Mouse (Mus musculus): ENCODE data around the gene Best1. TPM values are rescaled to one million over a fixed set of nuclear protein-coding genes. Genes with fewer than 3 reads are reported as not detected.
A peak's percentile ranks its signal among the peaks of the same experiment; 100 is the strongest.

Best1 gene
- polyA plus RNA-seq, 1 experiment from 2014 or later: 0.10 TPM

DNA sequence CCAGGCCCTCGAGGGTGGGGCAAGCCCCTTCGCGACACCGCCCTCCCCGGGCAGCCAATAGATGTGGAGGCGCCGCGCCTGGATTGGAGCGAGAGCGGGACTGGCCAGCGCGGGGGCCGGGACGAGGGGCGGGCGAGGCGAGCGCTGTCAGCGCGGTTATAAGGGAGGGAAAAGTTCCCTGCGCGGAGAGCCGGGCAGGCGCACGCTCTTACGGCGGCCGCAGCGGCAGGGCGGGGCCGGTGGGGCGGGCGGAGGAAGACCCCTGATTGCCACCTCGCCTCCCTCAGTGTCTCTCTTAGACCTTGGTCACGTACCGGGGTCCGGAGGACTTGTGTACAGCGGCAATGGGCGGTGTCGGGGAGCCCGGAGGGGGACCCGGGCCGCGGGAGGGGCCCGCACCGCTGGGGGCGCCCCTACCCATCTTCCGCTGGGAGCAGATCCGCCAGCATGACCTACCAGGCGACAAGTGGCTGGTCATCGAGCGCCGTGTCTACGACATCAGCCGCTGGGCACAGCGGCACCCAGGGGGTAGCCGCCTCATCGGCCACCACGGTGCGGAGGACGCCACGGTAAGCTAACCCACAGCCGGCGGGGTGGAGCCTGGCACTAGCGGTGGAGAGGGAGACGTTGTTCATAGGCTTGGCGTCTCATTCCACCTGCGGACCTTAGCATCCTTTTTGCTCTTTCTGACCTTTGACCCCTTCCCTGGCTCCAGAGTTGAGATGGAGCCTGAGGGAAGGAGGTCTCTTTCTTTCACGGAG is 40.1 kb upstream of the Best1 start, which contains the start of gene Fads3:
Gene Fads3 (plus strand): TSS at position 182 of the 761 bp plus-strand sequence.
- H3K9me3 ChIP-seq (replicated peaks; ENCODE audit: control insufficient read depth, low read length): no peaks in the 10 kb centered on the region
- H3K27ac ChIP-seq (ENCODE audit: low read depth, low read length): peak within 1 kb of the TSS; percentile 78
- peak within 1 kb of the TSS; percentile 76 for H3K4me3 ChIP-seq (ENCODE audit: low read depth, low read length)
- H3K27me3 ChIP-seq (ENCODE audit: control insufficient read depth, insufficient read depth, low read length): no peaks in the 10 kb centered on the region
- peak within 1 kb of the TSS; percentile 95 for H3K4me2 ChIP-seq
- peak within 1 kb of the TSS; percentile 79 for H3K9ac ChIP-seq (ENCODE audit: low read depth, low read length)
- under 1% methylated on average over 58 of the region's 69 CpGs for WGBS (ENCODE audit: insufficient replicate concordance)
- H3K36me3 ChIP-seq (ENCODE audit: control insufficient read depth, insufficient read depth, low read length): no peaks in the 10 kb centered on the region
- peak; percentile 91 for ATAC-seq (replicated peaks; ENCODE audit: insufficient number of reproducible peaks, low FRiP score, low TSS enrichment)
- peaks cover 43% of the 10 kb centered on the region for H3K4me1 ChIP-seq (ENCODE audit: control insufficient read depth, insufficient read depth, low read length)

- H3K9ac ChIP-seq (ENCODE audit: low read depth, low read length): peak overlapping the region; percentile 79; the same call in 1 of the 2 replicates
- no peak for ATAC-seq (replicated peaks; ENCODE audit: insufficient number of reproducible peaks, low FRiP score, low TSS enrichment)
- no peaks in the 10 kb centered on the region for H3K27me3 ChIP-seq (ENCODE audit: control insufficient read depth, insufficient read depth, low read length)
- peak overlapping the region; percentile 95 for H3K4me2 ChIP-seq
- H3K27ac ChIP-seq (ENCODE audit: low read depth, low read length): peak overlapping the region; percentile 78; the same call in 1 of the 2 replicates
- no peaks in the 10 kb centered on the region for H3K36me3 ChIP-seq (ENCODE audit: control insufficient read depth, insufficient read depth, low read length)
- H3K4me3 ChIP-seq (ENCODE audit: low read depth, low read length): peak overlapping the region; percentile 76
- peaks cover 36% of the 10 kb centered on the region for H3K4me1 ChIP-seq (ENCODE audit: control insufficient read depth, insufficient read depth, low read length)
- 6% methylated on average over 20 of the region's 20 CpGs for WGBS (ENCODE audit: insufficient replicate concordance)
- no peaks in the 10 kb centered on the region for H3K9me3 ChIP-seq (replicated peaks; ENCODE audit: control insufficient read depth, low read length)
Observed at GRCm38 (mm10) chr19:10040866-10041387, 39.5 kb upstream of the Best1 start.

DNA sequence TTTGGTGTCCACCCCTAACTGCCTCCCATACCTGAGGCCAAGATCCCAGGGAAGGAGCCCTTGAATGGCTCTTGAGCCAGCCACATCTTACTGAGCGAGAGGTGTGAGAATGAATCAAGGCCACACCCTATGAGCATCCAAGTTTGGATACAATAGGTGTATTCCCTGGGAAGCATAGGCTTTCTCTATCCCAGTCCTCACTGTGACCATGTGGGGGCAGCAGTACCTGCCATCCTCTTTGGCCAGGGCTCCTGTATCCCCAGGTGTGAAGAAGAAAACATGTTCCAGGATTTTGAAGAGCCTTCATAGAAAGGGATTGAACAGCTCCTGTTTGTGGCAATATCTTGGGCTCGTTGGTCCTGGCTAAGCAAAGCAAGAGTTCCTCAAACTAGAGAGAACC is 38.2 kb upstream of the Best1 start:
- peaks cover 35% of the 10 kb centered on the region for H3K4me1 ChIP-seq (ENCODE audit: control insufficient read depth, insufficient read depth, low read length)
- 73% methylated on average over 2 of the region's 2 CpGs for WGBS (ENCODE audit: insufficient replicate concordance)

DNA sequence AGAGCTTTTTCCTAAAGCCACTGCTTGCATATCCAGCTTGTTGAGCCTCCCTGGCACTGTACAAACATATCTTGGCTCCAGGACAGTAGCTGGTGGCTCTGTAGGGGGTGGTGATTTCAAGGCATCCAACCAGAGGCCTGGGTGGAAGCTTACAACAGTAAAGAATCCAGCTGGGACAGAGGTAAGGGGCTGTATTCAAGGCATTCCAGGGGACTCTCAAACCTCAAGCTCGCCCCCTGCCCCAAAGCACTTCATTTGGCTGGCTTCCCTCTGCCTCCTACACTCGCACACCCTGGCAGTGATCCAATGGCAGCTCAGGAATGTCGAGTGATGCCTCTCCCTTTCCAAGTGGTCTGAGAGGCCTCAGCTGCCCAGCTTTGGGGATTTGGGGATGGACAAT is 37.5 kb upstream of the Best1 start:
- Histone ChIP-seq H3K9ac (ENCODE audit: low read depth, low read length) (0 out of 2 replicates have a peak overlapping the region, but pooled peaks have one; percentile 40), H3K27me3 (ENCODE audit: control insufficient read depth, insufficient read depth, low read length) (no peaks in the 10 kb centered on the region), H3K36me3 (ENCODE audit: control insufficient read depth, insufficient read depth, low read length) (peaks cover 3% of the 10 kb centered on the region; the same call in 1 of the 2 replicates), H3K9me3 (replicated peaks; ENCODE audit: control insufficient read depth, low read length) (no peaks in the 10 kb centered on the region), H3K4me2 (peak overlapping the region; percentile 23), H3K27ac (ENCODE audit: low read depth, low read length) (peak overlapping the region; percentile 84), H3K4me1 (ENCODE audit: control insufficient read depth, insufficient read depth, low read length) (peaks cover 35% of the 10 kb centered on the region), H3K4me3 (ENCODE audit: low read depth, low read length) (no peak overlapping the region)
- WGBS (ENCODE audit: insufficient replicate concordance): 16% methylated on average over 3 of the region's 3 CpGs
- ATAC-seq (replicated peaks; ENCODE audit: insufficient number of reproducible peaks, low FRiP score, low TSS enrichment): no peak

More for the DNA sequence above, 38.2 kb upstream of the Best1 start:
- Histone ChIP-seq H3K27me3 (ENCODE audit: control insufficient read depth, insufficient read depth, low read length) (no peaks in the 10 kb centered on the region), H3K4me3 (ENCODE audit: low read depth, low read length) (no peak overlapping the region), H3K27ac (ENCODE audit: low read depth, low read length) (peak overlapping the region; percentile 84), H3K9ac (ENCODE audit: low read depth, low read length) (no peak overlapping the region), H3K36me3 (ENCODE audit: control insufficient read depth, insufficient read depth, low read length) (no peaks in the 10 kb centered on the region), H3K9me3 (replicated peaks; ENCODE audit: control insufficient read depth, low read length) (no peaks in the 10 kb centered on the region), H3K4me2 (no peak overlapping the region)
- ATAC-seq (replicated peaks; ENCODE audit: insufficient number of reproducible peaks, low FRiP score, low TSS enrichment): no peak

DNA sequence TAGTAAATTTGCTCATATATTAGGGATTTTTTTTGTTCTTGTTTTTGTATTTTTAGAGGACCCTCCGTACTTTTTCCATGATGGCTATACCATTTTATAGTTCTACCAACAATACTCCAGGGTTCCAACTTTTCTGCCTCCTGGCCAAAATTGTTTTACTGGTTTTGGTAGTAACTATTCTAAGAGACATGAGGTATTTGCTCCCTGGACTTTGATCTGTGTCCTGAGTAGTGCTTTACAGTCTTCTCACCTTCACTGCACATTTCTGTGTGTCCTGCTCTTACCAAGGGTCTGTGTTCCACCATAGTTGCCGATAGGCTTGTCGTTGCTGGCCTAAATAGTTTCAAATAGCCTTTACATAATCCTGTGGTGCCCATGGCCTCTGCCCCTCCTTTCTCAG is 36.9 kb upstream of the Best1 start:
- no peak for ATAC-seq (replicated peaks; ENCODE audit: insufficient number of reproducible peaks, low FRiP score, low TSS enrichment)
- peak overlapping the region; percentile 23 for H3K4me2 ChIP-seq
- H3K4me3 ChIP-seq (ENCODE audit: low read depth, low read length): no peak overlapping the region
- peaks cover 3% of the 10 kb centered on the region; the same call in 1 of the 2 replicates for H3K36me3 ChIP-seq (ENCODE audit: control insufficient read depth, insufficient read depth, low read length)
- H3K9me3 ChIP-seq (replicated peaks; ENCODE audit: control insufficient read depth, low read length): no peaks in the 10 kb centered on the region
- peak overlapping the region; percentile 84 for H3K27ac ChIP-seq (ENCODE audit: low read depth, low read length)
- no peaks in the 10 kb centered on the region for H3K27me3 ChIP-seq (ENCODE audit: control insufficient read depth, insufficient read depth, low read length)
- peaks cover 32% of the 10 kb centered on the region for H3K4me1 ChIP-seq (ENCODE audit: control insufficient read depth, insufficient read depth, low read length)
- no peak overlapping the region for H3K9ac ChIP-seq (ENCODE audit: low read depth, low read length)
- 72% methylated on average over 3 of the region's 3 CpGs for WGBS (ENCODE audit: insufficient replicate concordance)

- H3K36me3 ChIP-seq (ENCODE audit: control insufficient read depth, insufficient read depth, low read length): peaks cover 3% of the 10 kb centered on the region; the same call in 1 of the 2 replicates
- peaks cover 24% of the 10 kb centered on the region for H3K4me1 ChIP-seq (ENCODE audit: control insufficient read depth, insufficient read depth, low read length)
- H3K27me3 ChIP-seq (ENCODE audit: control insufficient read depth, insufficient read depth, low read length): no peaks in the 10 kb centered on the region
- H3K27ac ChIP-seq (ENCODE audit: low read depth, low read length): no peak overlapping the region
- H3K9me3 ChIP-seq (replicated peaks; ENCODE audit: control insufficient read depth, low read length): no peaks in the 10 kb centered on the region
- no peak overlapping the region for H3K4me3 ChIP-seq (ENCODE audit: low read depth, low read length)
- no peak for ATAC-seq (replicated peaks; ENCODE audit: insufficient number of reproducible peaks, low FRiP score, low TSS enrichment)
- WGBS (ENCODE audit: insufficient replicate concordance): 76% methylated on average over 2 of the region's 2 CpGs
- no peak overlapping the region for H3K9ac ChIP-seq (ENCODE audit: low read depth, low read length)
- no peak overlapping the region for H3K4me2 ChIP-seq
Observed at GRCm38 (mm10) chr19:10037534-10037933, 36.1 kb upstream of the Best1 start.

GRCm38 (mm10) chr19:10034785-10035447 is 33.5 kb upstream of the Best1 start:
- Histone ChIP-seq H3K36me3 (ENCODE audit: control insufficient read depth, insufficient read depth, low read length) (peaks cover 3% of the 10 kb centered on the region; the same call in 1 of the 2 replicates), H3K4me2 (no peak overlapping the region), H3K27me3 (ENCODE audit: control insufficient read depth, insufficient read depth, low read length) (no peaks in the 10 kb centered on the region), H3K4me3 (ENCODE audit: low read depth, low read length) (no peak overlapping the region), H3K9me3 (replicated peaks; ENCODE audit: control insufficient read depth, low read length) (no peaks in the 10 kb centered on the region), H3K27ac (ENCODE audit: low read depth, low read length) (no peak overlapping the region), H3K4me1 (ENCODE audit: control insufficient read depth, insufficient read depth, low read length) (peaks cover 15% of the 10 kb centered on the region), H3K9ac (ENCODE audit: low read depth, low read length) (no peak overlapping the region)
- ATAC-seq (replicated peaks; ENCODE audit: insufficient number of reproducible peaks, low FRiP score, low TSS enrichment): no peak
- WGBS (ENCODE audit: insufficient replicate concordance): 59% methylated on average over 8 of the region's 8 CpGs

GRCm38 (mm10) chr19:10034356-10034755 is 32.9 kb upstream of the Best1 start:
- no peak overlapping the region for H3K9ac ChIP-seq (ENCODE audit: low read depth, low read length)
- no peak overlapping the region for H3K27ac ChIP-seq (ENCODE audit: low read depth, low read length)
- H3K9me3 ChIP-seq (replicated peaks; ENCODE audit: control insufficient read depth, low read length): no peaks in the 10 kb centered on the region
- H3K36me3 ChIP-seq (ENCODE audit: control insufficient read depth, insufficient read depth, low read length): peaks cover 3% of the 10 kb centered on the region; the same call in 1 of the 2 replicates
- H3K4me1 ChIP-seq (ENCODE audit: control insufficient read depth, insufficient read depth, low read length): peaks cover 11% of the 10 kb centered on the region
- no peak overlapping the region for H3K4me2 ChIP-seq
- ATAC-seq (replicated peaks; ENCODE audit: insufficient number of reproducible peaks, low FRiP score, low TSS enrichment): no peak
- no peak overlapping the region for H3K4me3 ChIP-seq (ENCODE audit: low read depth, low read length)
- H3K27me3 ChIP-seq (ENCODE audit: control insufficient read depth, insufficient read depth, low read length): no peaks in the 10 kb centered on the region
- WGBS (ENCODE audit: insufficient replicate concordance): 83% methylated on average over 5 of the region's 5 CpGs

Measured in heart, embryonic 11.5 days (tissue).